Mouse (Mus musculus) spleen, postnatal 14 days (tissue): ENCODE data around the gene Zbtb38.
"Not testable (repeated sequence)": the region's sequence is repeated elsewhere in the genome, so short reads cannot be mapped to it uniquely, and the experiment has no call there.

Experiments
- DNase-seq, 2 experiments: peaks; one replicate each; pipeline ENCODE4 v3.0.0; 2021 to 2022; ENCODE audit warnings: low spot score in 2 of 2

Gene Zbtb38

DNA sequence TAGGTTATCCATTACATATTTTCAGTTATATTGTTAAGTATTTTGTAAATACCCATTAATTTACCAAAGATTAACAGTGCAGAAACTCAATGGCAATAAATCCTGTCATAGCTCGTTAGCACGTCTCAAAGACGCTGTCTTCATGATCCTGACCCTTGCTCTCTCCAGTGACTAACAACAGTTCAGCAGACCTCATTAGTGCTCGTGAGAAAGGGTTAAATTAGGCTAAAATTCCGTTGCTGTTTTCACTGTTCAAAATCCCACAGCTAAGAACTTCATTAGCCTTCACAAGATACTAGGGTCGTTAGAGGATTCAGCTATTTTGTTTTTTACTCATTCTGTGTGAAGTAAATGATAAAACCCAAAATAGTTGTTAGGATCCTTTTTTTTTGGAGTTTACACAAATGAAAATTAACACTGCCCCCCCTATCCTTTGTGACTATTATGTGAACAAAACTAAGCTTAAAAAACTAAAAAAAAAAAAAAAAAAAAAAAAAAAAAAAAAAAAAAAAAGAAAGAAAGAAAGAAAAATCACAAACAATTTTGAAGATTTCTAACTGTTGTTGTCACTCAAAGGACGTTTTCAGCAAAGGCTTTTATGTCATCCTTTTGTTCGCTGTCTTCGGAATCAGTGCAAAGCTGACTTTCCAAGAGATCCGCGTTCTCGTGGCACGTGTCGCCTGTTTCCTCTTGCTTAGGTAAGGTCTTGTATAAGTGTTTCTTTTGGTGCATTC, 67.6 kb downstream of the Zbtb38 start:
- DNase-seq = no peak

DNA sequence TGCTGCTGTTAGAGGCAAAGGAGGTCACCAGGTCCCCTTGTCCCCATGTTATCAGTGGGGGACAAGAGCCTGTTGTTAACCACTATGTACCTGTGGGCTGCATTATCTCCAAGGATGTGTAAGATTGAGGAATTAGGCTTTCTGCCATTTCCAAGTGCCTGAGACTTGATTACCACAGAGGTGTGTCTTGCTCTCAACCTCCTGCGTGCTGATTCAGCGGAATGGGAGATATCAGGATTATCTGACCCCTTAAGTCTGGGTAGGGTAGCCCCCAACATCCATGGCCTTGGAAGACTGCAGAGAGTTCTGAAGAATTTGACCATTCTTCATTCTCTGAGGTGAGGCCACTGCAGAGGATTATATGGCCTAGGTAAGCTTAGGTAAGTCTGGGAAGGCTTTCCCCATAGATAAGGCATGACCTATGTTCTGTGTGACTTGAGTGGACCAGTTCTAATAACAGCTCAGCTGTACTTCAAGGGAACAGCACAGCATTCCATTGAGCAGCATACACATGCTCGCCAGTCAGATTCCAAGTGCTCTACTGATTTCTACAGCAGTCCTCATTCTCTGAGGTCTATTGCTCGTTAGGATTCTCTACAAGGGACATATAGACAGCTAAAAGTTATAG, 68.4 kb downstream of the Zbtb38 start:
- DNase-seq = no peak

DNA sequence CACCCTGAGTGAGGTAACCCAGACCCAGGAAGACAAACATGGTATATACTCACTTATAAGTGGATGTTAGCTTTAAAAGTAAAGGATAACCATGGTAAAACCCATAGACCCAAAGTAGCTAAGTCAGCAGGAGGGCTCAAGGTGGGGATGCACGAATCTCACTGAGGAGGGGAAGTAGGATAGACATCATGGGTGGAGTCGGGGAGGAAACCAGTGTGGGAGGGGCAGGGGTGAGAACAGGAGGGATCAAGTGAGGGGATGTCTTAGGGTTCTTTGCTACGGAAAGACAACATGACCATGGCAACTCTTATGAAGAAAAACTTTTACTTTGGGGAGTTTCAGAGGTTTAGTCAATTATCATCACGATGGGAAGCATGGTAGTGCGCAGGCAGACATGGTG, 74.0 kb downstream of the Zbtb38 start:
- no peak for DNase-seq

DNA sequence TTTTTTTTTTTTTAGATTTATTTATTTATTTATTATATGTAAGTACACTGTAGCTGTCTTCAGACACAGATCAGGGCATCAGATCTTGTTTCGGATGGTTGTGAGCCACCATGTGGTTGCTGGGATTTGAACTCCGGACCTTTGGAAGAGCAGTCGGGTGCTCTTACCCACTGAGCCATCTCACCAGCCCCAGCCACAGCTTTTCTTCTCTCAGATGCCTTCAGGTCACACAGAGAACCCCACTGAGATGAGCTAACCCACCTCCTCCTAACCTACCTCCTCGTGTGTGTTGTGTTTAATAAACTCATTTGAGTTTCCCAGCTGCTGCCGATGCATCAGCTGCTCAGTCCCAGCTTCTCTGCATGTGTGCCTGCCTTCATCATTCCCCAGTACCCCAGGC, 74.9 kb downstream of the Zbtb38 start:
- not testable (repeated sequence) for DNase-seq

DNA sequence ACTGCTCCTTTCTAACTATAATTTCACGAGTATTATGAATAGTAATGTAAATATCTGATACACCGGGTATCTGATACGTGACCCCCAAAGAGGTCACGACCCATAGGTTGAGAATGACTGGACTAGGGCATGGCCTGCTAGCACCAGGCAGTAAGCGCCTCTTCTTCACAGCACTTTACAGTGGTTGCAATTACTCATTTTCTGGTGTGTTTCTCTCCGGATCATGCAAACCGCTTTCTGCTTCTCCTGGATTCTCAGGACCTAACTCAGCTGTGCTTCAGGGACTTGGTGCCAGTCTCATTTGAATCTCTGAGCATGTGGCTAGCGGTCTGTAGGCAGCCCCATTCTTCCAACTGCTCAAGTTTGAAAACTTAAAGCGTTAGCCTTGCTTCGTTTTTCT, 76.0 kb downstream of the Zbtb38 start:
- DNase-seq = no peak

DNA sequence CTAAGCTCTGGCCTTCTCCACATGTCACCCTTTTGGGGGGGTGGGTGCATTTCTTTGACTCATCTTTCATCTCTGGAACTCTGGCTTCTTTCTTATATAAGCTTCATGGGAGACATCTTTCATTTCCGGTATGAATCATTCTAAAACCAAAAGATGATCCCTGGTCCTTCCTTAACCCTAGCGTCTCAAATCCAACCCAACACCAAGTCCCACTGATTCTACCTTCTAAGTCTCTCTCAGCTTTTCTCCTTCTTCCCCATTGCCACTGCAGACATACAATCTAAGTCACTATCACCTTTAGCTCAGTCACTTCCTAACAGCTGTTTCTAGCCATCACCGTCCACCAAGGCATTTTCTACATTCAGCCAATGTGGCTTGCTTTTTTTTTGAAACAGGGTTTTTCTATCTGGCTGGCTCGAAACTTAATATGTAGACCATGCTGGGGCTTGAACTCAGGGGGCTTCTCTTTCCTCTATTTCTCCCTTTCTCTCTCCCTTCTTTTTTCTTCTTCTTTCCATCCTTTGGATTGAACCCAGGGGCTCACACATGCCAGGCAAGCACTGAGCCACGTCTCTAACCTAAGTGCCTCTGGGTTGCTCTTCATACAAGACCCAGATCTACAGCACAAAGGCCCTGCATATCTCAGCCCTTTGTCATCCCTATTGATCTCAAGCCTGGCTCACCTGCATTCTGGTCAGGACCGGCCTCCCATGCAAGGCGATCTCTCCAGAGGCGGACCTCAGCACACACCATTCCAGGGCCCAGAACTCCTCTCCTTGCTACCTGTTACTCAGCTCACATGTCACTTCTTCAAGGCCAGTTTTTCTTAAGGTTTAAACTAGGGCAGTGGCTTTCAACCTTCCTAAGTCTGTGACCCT, 76.6 kb downstream of the Zbtb38 start:
- no peak for DNase-seq

DNA sequence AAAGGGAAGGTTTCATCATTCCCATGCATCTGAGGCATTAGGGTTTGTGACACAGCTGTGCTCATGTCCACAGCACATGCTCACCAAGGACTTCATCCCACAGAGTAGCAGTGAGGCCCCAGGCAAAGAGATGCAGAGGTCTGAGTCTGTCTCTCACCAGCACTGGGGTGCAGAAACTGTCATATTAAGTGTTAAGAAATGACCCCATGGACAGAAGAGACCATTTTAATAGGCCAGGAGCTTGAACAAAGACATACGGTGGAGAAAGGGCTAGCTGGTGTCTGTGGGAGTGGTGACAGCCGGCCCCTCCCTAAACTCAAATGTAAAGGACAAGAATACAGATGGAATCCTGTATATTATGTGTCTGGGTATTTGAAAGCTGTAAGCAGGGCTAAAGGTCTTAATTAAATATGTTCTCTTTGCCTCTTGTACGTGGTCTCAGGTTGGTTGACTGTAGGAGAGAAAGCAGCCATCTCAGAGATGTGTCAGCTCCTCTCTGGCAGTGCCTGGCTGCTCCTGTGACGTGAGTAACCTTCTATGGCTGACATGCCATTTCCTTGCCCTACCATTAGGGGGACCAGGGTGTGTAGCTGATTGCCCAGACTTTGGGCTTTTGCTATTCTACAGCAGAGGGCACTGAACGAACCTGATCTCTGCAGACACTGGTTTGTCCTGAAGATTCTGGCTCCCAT, 77.4 kb downstream of the Zbtb38 start:
- peak in 1 of 2 experiments; percentile 36 for DNase-seq

DNA sequence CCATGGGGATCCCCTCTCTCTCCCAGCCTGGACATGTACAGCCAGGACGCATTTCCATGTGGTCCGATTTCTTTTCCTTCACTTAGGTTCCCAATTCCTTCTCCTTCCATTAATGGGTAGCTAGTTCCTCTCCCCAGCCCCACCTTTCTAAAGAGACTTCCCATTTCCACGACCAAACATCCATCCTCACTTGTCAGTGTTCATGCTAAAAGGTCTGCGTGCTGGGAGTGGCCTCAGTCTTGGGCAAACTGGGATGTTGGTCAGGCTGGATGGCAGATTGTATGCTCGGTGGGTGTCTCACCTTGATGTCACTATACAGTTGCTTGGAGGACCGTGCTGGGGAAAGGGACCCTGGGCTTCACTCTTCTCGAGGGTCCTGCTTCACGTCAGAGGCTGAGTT, 78.3 kb downstream of the Zbtb38 start:
- DNase-seq = no peak

DNA sequence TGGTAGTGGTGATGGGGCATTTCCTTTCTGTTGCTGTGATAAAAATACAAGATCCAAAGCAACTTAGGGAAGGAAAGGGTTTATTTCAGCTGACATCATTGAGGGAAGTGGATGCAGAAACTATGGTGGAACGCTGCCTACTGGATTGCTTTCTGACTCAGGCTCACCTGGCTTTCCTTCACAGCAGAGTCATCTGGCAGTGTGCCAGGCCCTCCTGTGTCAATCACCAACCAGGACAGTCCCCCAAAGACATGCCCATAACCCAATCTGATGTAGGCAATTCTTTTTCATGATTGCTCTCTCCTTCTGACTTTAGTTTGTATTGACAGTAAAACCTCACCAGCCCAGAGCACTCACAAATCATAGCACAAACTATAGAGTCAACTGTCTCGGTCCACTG, 80.2 kb downstream of the Zbtb38 start:
- DNase-seq = no peak

DNA sequence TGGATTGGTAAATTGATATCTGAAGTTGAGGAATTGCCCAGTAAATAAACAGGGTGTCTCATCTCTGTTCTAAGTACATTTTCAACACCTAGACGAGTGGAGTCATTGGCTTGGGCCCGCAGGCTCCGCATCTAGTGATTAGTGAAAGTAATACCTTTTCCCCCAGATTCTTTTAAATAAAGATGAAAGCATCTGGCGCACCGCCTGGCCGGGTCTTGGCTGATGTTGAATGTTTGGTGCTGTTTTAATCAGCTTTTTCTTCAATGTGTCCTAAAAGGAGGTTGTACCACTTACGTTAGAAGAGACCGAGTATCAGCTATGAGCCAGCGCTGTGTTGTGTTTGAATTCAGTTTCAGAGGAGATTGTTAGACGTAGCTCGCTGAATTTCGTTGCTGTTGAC, 81.4 kb downstream of the Zbtb38 start:
- DNase-seq = no peak

DNA sequence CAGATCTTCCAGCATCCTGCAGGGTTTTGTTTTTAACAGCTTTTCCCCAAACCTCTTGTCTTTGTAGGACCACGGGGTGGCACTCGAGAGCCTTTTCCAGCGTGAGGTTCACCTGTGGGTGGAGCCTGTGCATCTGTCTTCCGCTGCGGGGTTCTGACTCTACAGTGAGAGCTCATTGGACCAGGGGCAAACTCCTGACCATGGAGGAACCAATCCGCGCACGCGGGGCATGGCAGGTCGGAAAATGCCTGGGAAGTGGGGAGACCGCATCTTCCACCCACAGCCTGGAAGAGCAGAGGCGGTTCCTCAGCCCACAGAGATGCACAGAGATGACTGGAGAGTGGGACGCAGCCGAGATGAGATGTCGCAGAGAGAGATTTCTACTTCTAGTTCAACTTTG, 82.8 kb downstream of the Zbtb38 start:
- DNase-seq = peak; percentile 80 to 87

DNA sequence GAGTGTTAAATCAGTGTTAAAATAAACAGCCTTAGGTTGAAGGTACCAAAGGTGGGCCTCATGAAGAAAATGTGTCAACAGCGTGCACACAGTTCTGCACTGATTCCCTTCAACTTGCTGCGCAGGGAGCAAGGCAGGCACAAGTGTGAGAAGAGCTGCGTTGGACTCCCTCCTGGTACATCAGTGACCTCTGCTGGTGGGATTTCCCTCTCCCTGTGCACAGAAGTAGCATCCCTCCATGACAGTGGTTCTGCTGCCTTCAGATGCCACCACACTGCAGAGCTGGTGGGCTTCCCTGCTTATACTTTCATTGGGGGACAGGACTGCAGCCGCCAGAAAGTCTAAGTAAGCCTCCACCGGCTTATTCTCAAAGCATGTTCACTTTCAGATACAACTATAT, 84.0 kb downstream of the Zbtb38 start:
- peak; percentile 33 to 63 for DNase-seq

DNA sequence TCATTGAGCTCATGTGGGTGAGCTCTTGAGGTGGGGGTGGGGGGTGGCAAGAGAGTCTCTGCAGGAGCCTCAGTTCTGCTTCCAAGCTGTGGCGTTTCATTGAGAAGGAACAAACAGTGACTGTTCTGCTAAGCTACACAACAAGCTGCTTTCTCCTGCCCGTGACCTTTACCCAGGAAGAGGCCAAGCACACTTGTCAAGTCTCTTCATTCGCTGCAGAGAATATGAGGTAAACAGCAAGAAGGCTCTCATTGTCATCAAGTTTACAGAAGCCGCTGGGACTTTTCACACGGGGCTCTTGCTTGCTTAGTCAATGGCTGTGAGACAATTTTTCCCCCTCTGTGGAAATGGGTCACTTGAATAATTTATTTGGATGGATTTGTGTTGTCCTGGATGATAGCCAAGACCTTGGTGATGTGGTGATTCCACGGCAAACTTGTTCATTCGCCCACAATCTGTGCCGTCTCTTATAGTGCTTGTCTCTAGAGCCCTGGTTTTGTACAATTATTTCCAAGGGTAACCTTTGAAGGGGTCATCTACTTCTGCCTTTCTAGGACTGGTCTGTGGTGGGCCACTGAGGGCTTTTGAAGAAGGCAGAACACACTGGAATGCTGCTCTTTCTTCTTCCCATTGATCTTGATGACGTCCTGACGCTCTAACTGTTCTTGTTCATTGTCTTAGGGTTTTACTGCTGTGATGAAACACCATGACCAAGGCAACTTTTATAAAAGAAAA, 92.0 kb downstream of the Zbtb38 start:
- DNase-seq = no peak

DNA sequence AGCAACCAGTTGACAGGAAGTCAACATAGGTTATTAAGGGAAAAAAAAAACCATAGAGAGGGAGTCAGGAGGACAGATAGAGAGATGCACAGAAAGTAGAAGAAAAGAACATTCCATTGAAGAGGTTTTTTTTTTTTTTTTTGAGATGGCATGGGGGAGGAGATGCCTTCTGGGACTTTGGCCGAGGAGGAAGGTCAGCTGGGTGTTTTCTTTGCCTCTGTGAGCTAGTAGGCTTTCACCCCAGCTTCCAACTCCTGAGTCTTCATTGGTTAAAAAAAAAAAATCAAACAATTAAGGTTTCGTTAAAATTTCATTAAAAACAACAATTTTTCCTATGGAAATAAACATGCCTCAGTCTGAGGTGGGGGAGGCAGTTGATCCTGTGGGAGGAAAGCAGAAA, 92.8 kb downstream of the Zbtb38 start:
- DNase-seq = no peak

DNA sequence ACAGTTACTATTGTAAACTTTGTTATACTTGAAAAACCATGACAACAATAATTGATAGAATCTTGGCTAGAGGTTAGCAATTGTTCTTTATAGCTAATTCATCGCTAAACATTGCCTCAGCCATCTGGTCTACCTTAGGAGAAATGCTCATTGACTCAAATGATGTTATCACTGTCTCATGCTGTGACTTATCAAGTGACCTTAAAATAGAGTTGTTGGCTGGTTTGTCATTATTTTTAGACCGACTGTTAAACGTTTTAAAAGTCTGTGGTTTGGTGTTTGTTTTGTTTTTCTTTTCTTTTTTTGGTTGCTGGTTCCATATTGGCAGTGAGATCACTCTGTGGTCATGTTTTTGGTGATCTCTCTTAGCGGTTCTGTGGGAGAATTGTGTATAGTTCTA, 99.1 kb downstream of the Zbtb38 start:
- no peak for DNase-seq

DNA sequence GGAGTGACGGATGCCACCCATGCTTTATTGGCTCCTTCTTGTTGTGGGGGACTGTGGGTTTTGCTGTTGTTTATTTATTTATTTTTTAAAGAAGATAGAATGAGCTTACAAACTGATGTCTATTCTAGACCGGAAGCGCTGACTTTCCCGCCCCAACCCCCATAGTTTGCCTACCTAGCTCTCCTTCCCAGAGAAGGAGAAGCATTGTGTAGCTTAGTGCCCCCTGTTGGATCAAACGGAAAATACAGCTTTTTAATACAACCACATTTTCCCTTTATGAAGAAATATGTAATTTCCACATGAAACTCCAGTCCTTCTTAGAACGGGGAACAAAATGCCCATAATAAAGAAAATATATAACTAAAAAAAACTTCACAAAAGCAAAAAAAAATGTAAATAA, 99.9 kb downstream of the Zbtb38 start:
- no peak for DNase-seq

DNA sequence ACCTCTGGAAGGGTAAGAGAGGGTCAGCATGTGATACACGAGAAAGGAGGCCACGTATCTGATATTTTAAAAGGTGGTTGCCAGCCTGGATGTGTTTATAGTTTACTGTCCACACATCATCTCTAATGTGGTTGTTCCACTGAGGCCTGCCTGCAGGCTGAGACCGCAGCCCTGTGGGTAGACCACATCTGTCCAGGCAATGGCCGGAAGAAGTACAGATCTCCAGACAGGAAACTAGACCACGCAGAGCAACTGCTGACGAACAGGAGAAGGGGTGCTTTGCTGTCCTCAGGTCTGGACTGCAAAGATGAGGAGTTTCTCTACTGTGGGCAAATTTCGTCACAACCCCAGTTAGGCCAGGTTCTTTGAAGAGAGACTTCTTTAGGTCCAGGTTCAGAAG, 101.8 kb downstream of the Zbtb38 start:
- no peak for DNase-seq

DNA sequence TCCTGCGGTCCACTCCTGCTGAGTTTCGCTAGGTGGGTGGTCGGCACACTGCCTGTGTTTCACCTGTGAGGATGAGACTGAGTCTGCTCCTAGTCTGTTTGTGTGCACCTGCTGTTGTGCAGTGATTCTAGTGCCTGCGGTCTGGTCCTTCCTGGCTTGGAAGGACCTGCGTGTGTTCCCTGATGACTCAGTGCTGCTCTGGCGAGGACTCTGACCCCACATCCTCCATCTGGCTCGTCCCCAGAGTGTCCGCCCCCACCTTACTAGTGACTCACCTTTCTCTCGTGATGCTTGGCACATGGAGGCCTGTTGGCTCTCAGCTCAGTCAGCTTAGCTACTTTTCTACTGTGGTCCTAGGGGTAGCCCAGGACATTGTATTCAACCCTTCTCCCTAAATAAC, 102.7 kb downstream of the Zbtb38 start:
- DNase-seq = no peak

DNA sequence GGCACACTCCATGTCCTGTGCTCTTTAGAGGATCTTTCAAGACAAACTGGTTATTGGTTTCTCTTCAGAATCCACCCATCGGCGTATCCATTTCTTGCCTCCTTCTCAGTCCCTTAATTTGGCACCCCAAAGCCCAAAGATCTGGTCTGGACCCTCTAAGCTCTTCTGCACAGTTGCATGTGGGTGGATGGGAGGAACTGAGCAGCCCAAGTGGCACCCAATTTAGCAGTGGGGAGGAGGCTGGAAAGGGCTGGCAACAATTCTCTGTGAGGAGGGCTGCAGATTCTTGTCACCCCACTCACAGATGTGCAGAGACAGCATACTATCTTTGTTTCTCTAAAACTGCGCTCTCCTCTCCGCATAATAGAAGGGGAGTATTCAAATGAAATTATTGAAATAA, 103.3 kb downstream of the Zbtb38 start:
- no peak for DNase-seq

DNA sequence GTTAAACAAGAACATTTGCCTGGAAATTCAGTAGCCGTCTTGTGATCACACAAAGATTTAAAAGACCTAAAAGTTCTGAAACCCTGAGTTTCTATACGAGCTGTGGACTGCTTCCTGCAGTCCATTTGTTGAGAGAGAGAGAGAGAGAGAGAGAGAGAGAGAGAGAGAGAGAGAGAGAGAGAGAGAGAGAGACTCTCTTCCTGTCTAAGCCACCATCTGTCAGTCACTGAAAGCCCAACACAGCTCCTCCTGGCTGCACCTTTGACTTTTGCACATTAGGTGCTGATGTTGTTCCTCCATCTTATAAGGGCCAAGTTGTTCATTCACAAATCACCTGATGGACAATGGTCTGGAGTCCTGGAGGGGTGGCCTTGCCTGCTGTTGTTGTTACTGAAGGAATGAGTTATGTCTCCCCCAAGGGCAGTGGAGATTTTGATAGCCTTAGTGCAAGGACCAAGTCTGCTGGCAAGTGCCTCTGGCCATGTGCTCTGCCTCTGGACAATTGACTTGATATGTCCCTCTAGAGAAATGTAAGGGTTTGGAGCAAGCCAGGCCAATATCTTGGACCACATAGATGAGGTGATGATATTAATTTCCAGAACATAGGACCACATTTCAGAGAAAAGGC, 105.8 kb downstream of the Zbtb38 start:
- no peak for DNase-seq

DNA sequence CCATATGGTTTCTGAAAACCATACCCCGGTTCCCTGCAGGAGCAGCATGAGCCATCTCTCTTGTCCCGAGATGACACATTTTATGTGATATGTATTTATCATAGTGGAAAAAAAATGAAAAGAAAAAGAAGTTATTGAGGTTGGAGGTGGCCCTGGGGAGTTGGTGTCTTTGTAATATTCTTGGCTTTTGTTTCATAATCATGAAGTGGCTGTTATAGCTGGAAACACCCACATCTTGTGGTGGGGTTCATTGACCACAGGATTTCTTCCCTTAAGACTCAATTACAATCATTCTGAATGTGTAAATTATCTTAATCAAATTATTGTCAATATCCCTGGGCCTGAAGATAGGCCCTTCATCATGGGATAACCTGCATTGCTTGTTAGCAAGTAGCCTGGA, 107.8 kb downstream of the Zbtb38 start:
- no peak for DNase-seq
